Mouse (Mus musculus): ENCODE results near the gene Med14. TPM values are rescaled to one million over a fixed set of nuclear protein-coding genes. Genes with fewer than 3 reads are reported as not detected.

Gene Med14
- polyA plus RNA-seq (2015; fragmentation: Nextera tagmentation; extraction: Ambion mirVana), result 13.0 and 14.5 TPM in 2 replicates

DNA sequence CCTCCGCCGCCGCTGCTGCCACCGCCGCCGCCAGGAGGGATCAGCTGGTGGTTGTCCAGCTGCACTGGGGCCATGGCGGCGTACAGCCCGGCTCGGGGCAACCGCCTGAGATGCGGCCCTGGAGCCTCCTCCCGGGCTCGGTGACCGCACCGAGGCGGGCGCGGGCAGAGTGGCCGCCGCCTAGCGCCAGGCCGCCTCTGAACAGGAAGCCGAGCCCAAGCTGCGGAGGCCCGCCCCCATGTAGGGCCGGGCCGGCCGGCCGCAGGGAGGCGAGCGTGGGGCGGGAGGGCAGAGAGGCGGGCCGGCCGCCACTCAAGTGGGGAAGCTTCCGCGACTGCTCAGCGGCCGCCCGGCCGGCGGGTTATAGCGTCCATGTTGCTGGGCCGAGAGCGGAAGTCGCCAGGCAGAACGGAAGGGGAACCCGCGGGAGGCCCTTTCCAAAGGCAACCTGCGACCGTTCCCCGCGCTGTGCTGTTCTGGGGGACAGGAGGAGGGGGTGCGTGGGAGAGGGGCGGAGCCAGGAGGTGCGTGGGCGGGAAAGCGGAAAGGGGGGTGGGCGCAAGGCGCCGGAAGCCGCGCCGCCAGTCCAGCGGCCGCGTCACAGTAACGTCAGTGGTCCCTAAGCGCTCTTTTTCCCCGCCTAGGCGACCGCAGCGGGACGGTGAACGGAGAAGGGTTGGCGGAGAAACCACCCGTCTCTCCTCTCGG is at the start of gene Med14:
Med14 (minus strand) TSS at position 448 of the 708 bp plus-strand sequence.
- H3K4me1 ChIP-seq (replicated peaks), result peaks cover 8% of the 10 kb centered on the region; the same call in 1 of the 2 replicates
- peak within 1 kb of the TSS; percentile 68 for H3K9ac ChIP-seq
- 7% methylated on average over 60 of the region's 79 CpGs for WGBS
- no peaks in the 10 kb centered on the region for H3K27me3 ChIP-seq
- H3K4me3 ChIP-seq, result peak within 1 kb of the TSS; percentile 60
- H3K9me3 ChIP-seq, result no peaks in the 10 kb centered on the region
- no peaks in the 10 kb centered on the region for H3K36me3 ChIP-seq
- peak within 1 kb of the TSS; percentile 96 for H3K27ac ChIP-seq (replicated peaks)
- peak; percentile 97 for ATAC-seq (ENCODE audit: low FRiP score, low read depth)
- H3K4me2 ChIP-seq, result peak within 1 kb of the TSS; percentile 56

DNA sequence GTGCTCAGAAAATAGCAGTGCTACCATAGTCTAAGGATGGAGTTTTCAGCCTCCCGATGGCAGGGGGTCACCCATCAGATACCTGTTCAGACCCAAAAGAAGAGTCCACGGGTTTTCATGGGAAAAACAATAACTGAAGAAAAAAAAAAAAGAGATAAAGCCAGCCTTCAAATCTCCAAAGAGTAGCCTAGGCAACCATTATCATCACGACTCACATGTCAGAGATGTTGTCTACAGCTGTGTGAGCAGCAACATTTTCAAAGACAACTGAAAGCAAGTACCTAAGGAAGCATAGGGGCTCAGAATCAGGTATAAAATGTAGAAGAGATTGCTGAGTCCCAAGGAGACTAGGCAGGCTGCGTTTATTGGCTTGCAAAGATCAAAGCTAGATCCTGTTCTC is 38.7 kb upstream of the Med14 start:
- Histone ChIP-seq H3K4me3 (no peak overlapping the region), H3K27ac (replicated peaks) (no peak overlapping the region), H3K4me2 (no peak overlapping the region), H3K9ac (no peak overlapping the region), H3K9me3 (no peaks in the 10 kb centered on the region), H3K27me3 (no peaks in the 10 kb centered on the region), H3K4me1 (replicated peaks) (no peaks in the 10 kb centered on the region), H3K36me3 (no peaks in the 10 kb centered on the region)
- ATAC-seq (ENCODE audit: low FRiP score, low read depth), result no peak
- WGBS, result 65% methylated on average over 4 of the region's 4 CpGs

DNA sequence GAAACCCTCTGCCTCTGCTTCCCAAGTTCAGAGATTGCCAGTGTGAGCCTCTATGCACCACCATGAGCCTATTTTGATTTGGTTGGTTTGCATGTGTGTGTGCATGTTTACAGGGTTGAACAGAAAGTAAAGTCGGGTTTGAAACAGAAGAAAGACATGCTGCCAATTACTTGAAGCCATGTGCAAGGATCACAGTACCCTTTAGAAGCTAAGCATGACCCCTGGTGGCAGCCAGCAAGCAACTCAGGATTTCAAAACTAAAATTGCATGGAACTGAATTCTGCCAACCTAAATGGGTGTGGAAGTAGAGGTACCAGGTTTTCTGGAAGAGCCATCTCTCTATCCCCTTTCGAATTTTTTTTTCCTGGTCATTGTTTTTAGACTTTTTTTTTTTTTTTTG is 33.0 kb upstream of the Med14 start:
- 65% methylated on average over 2 of the region's 2 CpGs for WGBS
- H3K9me3 ChIP-seq, result no peaks in the 10 kb centered on the region
- H3K27me3 ChIP-seq, result no peaks in the 10 kb centered on the region
- no peak overlapping the region for H3K27ac ChIP-seq (replicated peaks)
- no peak overlapping the region for H3K4me3 ChIP-seq
- no peak for ATAC-seq (ENCODE audit: low FRiP score, low read depth)
- H3K4me2 ChIP-seq, result no peak overlapping the region
- H3K9ac ChIP-seq, result no peak overlapping the region
- H3K4me1 ChIP-seq (replicated peaks), result no peaks in the 10 kb centered on the region; the same call in 1 of the 2 replicates
- no peaks in the 10 kb centered on the region for H3K36me3 ChIP-seq

DNA sequence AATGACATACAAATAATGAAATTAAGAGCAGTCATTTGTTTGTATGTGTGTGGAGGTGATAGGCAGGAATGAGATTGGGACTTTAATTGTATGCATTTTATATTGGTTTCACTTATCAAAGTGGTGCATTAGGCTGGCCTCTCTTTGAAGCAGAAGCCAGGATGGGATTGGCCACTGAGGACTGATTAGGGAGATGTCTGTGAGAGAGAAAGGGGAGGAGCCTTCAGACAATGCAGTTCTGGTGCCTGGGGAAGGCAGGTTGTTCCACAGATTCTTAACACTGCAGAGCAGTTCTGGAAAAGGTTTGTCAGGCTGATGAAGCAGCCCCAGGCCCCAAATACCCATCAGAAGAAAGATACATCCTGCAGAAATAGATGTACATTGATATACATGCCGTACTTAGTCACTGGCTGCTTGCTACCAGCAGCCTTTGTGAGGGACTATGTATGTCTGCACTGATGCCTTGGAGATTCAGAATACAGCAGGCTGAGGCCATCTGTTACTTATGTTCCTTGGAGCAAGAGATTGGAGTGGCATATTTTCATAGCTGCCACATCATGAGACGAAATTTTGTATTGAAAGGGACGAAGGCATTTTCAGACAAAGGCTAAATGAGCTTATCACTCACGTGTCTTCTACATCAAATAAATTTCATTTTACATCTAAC is 29.9 kb upstream of the Med14 start:
- 61% methylated on average over 4 of the region's 4 CpGs for WGBS
- Histone ChIP-seq H3K9me3 (no peaks in the 10 kb centered on the region), H3K27me3 (no peaks in the 10 kb centered on the region), H3K4me1 (replicated peaks) (no peaks in the 10 kb centered on the region; the same call in 1 of the 2 replicates), H3K4me3 (no peak overlapping the region), H3K9ac (no peak overlapping the region), H3K27ac (replicated peaks) (peak overlapping the region; percentile 82), H3K36me3 (no peaks in the 10 kb centered on the region), H3K4me2 (no peak overlapping the region)
- ATAC-seq (ENCODE audit: low FRiP score, low read depth), result peak; percentile 79

DNA sequence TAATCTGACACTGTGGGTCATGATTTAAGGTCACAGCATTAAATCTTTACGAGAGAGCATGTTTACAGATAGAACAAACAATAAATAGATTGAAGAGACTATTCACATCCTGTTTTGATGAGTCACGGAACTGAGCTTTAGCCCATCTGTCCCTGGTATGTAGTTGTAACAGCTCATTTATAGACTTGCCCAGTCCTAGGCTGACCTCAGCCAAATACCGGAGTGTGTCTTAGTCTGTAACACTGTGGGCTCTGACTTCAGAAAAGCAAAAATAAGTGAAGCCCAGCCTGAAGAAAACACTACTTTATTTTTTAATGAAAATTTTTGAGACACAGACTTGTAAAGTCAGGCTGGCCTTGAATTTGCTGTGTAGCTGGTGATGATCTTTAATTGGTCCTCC is 11.4 kb upstream of the Med14 start:
- no peak for ATAC-seq (ENCODE audit: low FRiP score, low read depth)
- no peaks in the 10 kb centered on the region for H3K36me3 ChIP-seq
- no peak overlapping the region for H3K4me2 ChIP-seq
- no peak overlapping the region for H3K4me3 ChIP-seq
- no peak overlapping the region for H3K27ac ChIP-seq (replicated peaks)
- no peak overlapping the region for H3K9ac ChIP-seq
- H3K27me3 ChIP-seq, result no peaks in the 10 kb centered on the region
- WGBS, result 87% methylated on average over 3 of the region's 3 CpGs
- H3K4me1 ChIP-seq (replicated peaks), result no peaks in the 10 kb centered on the region
- no peaks in the 10 kb centered on the region for H3K9me3 ChIP-seq

DNA sequence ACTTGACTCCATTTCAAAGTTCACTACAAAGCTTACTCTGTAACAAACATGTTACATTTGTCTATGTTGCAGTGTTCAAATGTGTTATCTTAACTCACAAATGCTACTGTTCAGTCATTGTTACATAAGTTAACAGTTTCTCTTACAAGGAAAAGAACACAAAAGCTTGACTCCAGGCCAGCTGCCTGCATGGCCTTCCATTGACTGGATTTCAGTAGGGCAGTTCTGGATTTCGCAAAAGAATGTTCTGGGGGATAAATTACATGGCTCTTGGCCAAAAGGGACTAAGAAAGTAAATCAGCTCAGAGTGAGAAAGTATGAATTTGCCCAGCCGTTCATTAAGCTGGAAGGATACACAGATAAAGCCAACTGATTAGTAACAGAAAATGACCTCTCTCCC is 9.7 kb upstream of the Med14 start:
- Histone ChIP-seq H3K9ac (no peak overlapping the region), H3K36me3 (no peaks in the 10 kb centered on the region), H3K4me1 (replicated peaks) (no peaks in the 10 kb centered on the region), H3K4me2 (no peak overlapping the region), H3K4me3 (no peak overlapping the region), H3K27ac (replicated peaks) (no peak overlapping the region), H3K9me3 (no peaks in the 10 kb centered on the region), H3K27me3 (no peaks in the 10 kb centered on the region)
- WGBS, result 55% methylated on average over 2 of the region's 2 CpGs
- no peak for ATAC-seq (ENCODE audit: low FRiP score, low read depth)

DNA sequence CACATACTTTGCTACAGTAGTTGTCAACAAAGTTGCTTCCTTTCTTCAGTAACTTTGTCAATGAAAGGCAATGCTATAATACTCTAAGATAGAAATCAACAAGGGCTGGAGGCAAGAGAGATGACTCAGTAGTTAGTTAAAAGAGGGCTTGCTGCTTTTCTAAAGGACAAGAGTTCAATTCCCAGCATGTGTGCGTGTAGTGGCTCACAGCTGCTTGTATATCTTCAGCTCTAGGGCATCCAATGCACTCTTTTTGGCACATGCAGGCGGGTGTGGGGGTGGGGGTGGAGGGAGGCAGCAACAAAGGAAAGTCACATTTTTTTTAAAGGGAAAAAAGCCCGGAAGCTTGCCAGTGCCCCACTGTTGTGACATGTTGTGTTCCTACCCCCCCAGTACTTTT is 6.7 kb upstream of the Med14 start:
- ATAC-seq (ENCODE audit: low FRiP score, low read depth), result no peak
- H3K9me3 ChIP-seq, result no peaks in the 10 kb centered on the region
- WGBS, result 65% methylated on average over 3 of the region's 3 CpGs
- H3K9ac ChIP-seq, result no peak overlapping the region
- no peak overlapping the region for H3K4me2 ChIP-seq
- no peaks in the 10 kb centered on the region for H3K27me3 ChIP-seq
- H3K36me3 ChIP-seq, result no peaks in the 10 kb centered on the region
- no peaks in the 10 kb centered on the region for H3K4me1 ChIP-seq (replicated peaks)
- H3K27ac ChIP-seq (replicated peaks), result no peak overlapping the region
- no peak overlapping the region for H3K4me3 ChIP-seq

DNA sequence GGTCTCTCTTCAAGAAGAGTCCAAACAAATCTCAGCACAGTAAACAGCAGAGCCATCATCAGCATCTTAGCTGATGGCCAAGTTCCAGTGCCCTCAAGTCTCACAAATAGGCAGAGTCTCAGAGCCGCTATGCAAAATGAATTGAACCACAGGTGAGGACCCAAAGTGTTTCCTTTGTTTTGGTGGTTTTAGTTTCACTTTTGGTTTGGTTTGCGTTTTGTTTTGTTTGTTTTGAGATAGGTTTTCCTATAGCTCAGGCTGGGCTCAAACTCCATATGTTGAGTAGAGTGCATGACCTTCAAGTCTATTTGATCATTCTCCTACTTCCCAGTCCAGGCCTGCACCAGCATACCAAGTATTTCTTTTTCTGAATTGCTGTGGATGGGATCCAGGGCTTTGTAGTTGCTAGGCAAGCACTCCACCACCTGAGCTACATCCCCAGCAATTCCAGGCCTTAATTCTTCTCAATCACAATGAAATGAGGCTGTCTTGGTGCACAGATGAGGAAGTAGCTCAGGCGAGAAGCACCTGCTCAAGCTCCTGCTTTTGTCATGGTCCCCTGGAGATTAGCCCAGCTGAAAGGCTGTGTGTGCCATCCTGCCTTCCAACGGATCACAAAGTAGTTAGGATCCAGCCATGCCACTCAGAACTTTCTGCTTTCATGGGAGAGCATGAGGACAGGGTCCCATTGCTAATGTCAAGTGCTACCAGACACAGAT is 5.1 kb upstream of the Med14 start:
- Histone ChIP-seq H3K4me1 (replicated peaks) (no peaks in the 10 kb centered on the region), H3K4me3 (no peak overlapping the region), H3K9ac (no peak overlapping the region), H3K9me3 (no peaks in the 10 kb centered on the region), H3K36me3 (no peaks in the 10 kb centered on the region), H3K27me3 (no peaks in the 10 kb centered on the region), H3K4me2 (no peak overlapping the region), H3K27ac (replicated peaks) (no peak overlapping the region)
- 61% methylated on average over 4 of the region's 4 CpGs for WGBS
- no peak for ATAC-seq (ENCODE audit: low FRiP score, low read depth)

DNA sequence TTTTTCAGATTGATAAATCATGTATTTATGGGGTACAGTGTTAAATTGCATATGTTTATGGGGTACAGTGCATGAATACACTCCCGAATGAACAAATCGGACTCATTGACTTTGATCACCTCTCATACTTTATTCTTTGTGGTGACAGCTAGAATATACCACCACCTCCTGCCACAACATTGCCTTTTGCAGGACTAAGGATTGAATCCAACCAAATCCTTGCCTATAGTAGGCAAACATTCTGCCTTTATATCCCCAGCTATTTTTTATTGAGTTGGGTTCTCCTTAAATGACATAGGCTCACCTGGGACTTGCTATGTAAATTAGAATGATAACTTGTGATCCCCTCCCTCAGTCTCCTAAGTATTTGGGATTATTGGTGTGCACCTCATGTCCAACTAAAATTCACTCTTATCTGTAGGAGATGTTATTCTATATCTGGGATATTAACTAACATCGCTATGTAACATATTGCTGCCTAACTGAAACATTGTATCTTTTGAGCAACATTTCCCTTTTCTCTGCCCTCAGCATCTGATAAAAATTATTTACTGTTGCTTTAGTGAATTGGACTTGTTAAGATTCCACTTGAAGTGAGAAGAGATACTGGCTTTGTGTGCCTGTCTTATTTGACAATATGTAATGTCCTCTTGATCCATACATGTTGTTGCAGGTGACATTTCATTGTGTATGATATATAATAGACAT is 1.4 kb upstream of the Med14 start:
- WGBS, result 56% methylated on average over 3 of the region's 3 CpGs
- Histone ChIP-seq H3K27me3 (no peaks in the 10 kb centered on the region), H3K4me3 (peak overlapping the region; percentile 60), H3K4me1 (replicated peaks) (0 out of 2 replicates have a peak, but pooled peaks cover 8% of the 10 kb centered on the region), H3K36me3 (no peaks in the 10 kb centered on the region), H3K27ac (replicated peaks) (peak overlapping the region; percentile 96), H3K9me3 (no peaks in the 10 kb centered on the region), H3K4me2 (peak overlapping the region; percentile 56), H3K9ac (peak overlapping the region; percentile 68)
- ATAC-seq (ENCODE audit: low FRiP score, low read depth), result no peak

DNA sequence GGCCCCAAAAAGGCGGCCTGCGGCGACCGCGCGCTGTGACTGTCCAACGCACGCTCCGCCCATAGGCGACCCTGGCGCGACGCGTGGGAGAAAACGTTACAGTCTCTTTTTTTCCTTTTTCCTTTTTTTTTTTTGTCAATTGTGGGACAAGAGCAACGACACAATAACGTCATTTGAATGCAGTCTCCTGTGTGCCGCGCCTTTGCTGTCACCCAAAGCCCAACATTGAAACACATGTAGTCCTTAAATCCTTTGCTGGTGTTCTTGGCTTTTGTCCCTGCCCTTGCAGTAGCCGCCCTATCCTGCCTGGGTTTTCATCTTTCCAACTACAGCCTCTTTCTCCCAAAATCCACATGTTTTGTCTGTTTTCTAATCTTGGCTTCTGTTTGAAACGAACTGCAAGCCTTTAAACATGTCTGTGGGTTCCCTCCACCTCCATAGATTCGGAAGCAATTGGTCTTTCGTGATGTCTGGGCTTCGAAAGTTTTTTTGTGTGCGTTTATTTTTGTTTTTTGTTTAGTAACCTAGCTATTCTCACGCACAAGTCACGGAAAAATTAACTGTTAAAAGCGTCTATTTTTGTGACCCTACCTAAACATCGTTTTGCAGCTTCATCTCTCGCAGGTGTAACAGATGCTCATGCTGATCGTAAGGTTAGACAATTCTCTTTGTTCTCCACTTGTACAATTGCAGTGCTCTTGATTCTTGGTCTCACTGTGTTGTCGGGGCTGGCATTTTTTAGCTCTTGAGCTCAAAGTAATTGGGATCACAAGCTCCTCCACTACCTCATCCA is 657 bp upstream of the Med14 start:
- H3K36me3 ChIP-seq, result no peaks in the 10 kb centered on the region
- peak overlapping the region; percentile 56 for H3K4me2 ChIP-seq
- H3K9me3 ChIP-seq, result no peaks in the 10 kb centered on the region
- H3K4me3 ChIP-seq, result peak overlapping the region; percentile 60
- H3K27ac ChIP-seq (replicated peaks), result peak overlapping the region; percentile 96
- WGBS, result 11% methylated on average over 32 of the region's 32 CpGs
- peak overlapping the region; percentile 68 for H3K9ac ChIP-seq
- no peaks in the 10 kb centered on the region for H3K27me3 ChIP-seq
- peaks cover 8% of the 10 kb centered on the region; the same call in 1 of the 2 replicates for H3K4me1 ChIP-seq (replicated peaks)
- ATAC-seq (ENCODE audit: low FRiP score, low read depth), result no peak

DNA sequence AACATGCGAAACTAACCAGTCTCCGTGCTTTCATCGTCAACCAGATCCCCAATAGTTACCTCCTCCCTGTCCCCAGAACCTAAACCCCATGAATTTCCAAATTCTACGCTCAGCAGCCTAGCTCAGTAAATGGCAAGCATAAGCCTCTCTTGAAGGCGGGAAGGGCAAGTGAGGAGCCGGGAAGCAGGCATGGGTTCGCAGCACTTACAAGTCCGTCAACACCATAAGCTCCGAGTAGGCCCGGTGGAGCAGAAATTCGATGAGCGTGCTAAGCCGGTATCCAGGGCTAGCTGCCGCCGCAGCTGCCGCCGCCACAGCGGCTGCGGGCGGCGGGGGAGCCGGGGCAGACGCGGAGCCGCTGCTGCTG is 631 bp downstream of the Med14 start:
- peaks cover 8% of the 10 kb centered on the region; the same call in 1 of the 2 replicates for H3K4me1 ChIP-seq (replicated peaks)
- H3K27ac ChIP-seq (replicated peaks), result peak overlapping the region; percentile 96
- peak overlapping the region; percentile 56 for H3K4me2 ChIP-seq
- no peaks in the 10 kb centered on the region for H3K9me3 ChIP-seq
- H3K4me3 ChIP-seq, result peak overlapping the region; percentile 60
- no peaks in the 10 kb centered on the region for H3K36me3 ChIP-seq
- WGBS, result 11% methylated on average over 24 of the region's 25 CpGs
- peak; percentile 13 for ATAC-seq (ENCODE audit: low FRiP score, low read depth)
- peak overlapping the region; percentile 68 for H3K9ac ChIP-seq
- no peaks in the 10 kb centered on the region for H3K27me3 ChIP-seq

Measured in hindbrain, embryonic 15.5 days (tissue).